8 mouse cellular contexts compared by ENCODE assay signal in the genomic region with DNA sequence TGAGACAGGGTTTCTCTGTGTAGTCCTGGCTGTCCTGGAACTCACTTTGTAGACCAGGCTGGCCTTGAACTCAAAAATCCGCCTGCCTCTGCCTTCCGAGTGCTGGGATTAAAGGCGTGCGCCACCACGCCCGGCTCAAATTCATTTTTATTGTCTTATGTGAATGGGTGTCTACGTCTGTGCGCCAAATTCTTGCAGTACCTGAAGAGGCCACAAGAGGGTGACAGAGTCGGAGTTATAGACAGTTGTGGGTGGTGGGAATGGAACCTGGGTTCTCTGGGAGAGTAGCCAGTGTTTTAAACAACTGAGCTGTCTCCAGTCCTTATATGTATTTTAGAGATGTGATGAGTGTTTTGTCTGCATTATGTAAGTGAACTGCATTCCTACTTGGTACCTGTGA. TPM values are rescaled to one million over a fixed set of nuclear protein-coding genes. Genes with fewer than 3 reads are reported as not detected.
DNase-seq lines count a peak whose midpoint lies in the region; ATAC-seq and TF ChIP-seq lines count a peak whose summit lies in the region.
"Not testable (repeated sequence)": the region's sequence is repeated elsewhere in the genome, so short reads cannot be mapped to it uniquely, and the experiment has no call there.

No protein-coding gene starts in this region.

- H3K27me3 ChIP-seq in cerebellum, adult 2 months (ENCODE audit: control insufficient read depth, insufficient read depth, low read length); forebrain, embryonic 10.5 days (ENCODE audit: poor library complexity, severe bottlenecking); hindbrain, postnatal 0 days (ENCODE audit: insufficient read depth, low read length); midbrain, embryonic 10.5 days (ENCODE audit: low read depth, poor library complexity, severe bottlenecking); stomach, postnatal 0 days (ENCODE audit: control insufficient read depth, insufficient read depth, low read length): not testable (repeated sequence)
- H3K27me3 ChIP-seq in limb, embryonic 10.5 days (ENCODE audit: low read depth, poor library complexity, severe bottlenecking) = peaks cover 29% of the 10 kb centered on the region; the same call in 1 of the 2 replicates

- H3K4me1 ChIP-seq in cerebellum, adult 2 months (ENCODE audit: control insufficient read depth, insufficient read depth, low read length); forebrain, embryonic 10.5 days; hindbrain, postnatal 0 days (ENCODE audit: insufficient read depth, low read length); limb, embryonic 10.5 days; midbrain, embryonic 10.5 days; stomach, postnatal 0 days (replicated peaks; ENCODE audit: control insufficient read depth, insufficient read depth): not testable (repeated sequence)

- DNase-seq in CD4-positive helper T cell, adult 2 months (ENCODE audit: low read depth, low spot score) = peak; percentile 35
- peak; percentile 81 for DNase-seq in ZHBTc4 (ENCODE audit: low read depth, low spot score)
- DNase-seq in cerebellum, adult 2 months = peak; percentile 1 to 17
- peak; percentile 18 for DNase-seq in forebrain, embryonic 10.5 days (ENCODE audit: extremely low spot score, low spot score)
- DNase-seq in hindbrain, postnatal 0 days (ENCODE audit: low spot score) = peak; percentile 2
- DNase-seq in limb, embryonic 10.5 days (ENCODE audit: low spot score) = peak; percentile 54
- DNase-seq in midbrain, embryonic 10.5 days (ENCODE audit: low spot score) = peak; percentile 34
- peak; percentile 19 for DNase-seq in stomach, postnatal 0 days (ENCODE audit: low spot score)

- ATAC-seq in hindbrain, postnatal 0 days; stomach, postnatal 0 days (ENCODE audit: low FRiP score, low TSS enrichment): not testable (repeated sequence)

- H3K4me3 ChIP-seq in cerebellum, adult 2 months (replicated peaks; ENCODE audit: insufficient read depth, low read depth, low read length); forebrain, embryonic 10.5 days; hindbrain, postnatal 0 days (ENCODE audit: low read length); limb, embryonic 10.5 days; midbrain, embryonic 10.5 days; stomach, postnatal 0 days (ENCODE audit: low read depth, low read length): not testable (repeated sequence)

- TF ChIP-seq POLR2A in cerebellum, adult 2 months (IDR thresholded peaks at IDR 0.05; ENCODE audit: borderline replicate concordance, insufficient read depth, low read length) = not testable (repeated sequence)

- WGBS in cerebellum, adult 2 months = 41% methylated on average over 9 of the region's 9 CpGs
- 49% methylated on average over 9 of the region's 9 CpGs for WGBS in forebrain, embryonic 10.5 days
- 51% methylated on average over 9 of the region's 9 CpGs for WGBS in hindbrain, postnatal 0 days
- WGBS in limb, embryonic 10.5 days = 43% methylated on average over 9 of the region's 9 CpGs
- WGBS in midbrain, embryonic 10.5 days = 41% methylated on average over 9 of the region's 9 CpGs
- WGBS in stomach, postnatal 0 days = 41% methylated on average over 9 of the region's 9 CpGs

- H3K36me3 ChIP-seq in forebrain, embryonic 10.5 days (replicated peaks); hindbrain, postnatal 0 days (ENCODE audit: insufficient read depth, low read length); limb, embryonic 10.5 days; midbrain, embryonic 10.5 days; stomach, postnatal 0 days (ENCODE audit: control insufficient read depth, insufficient read depth, low read length): not testable (repeated sequence)

- not testable (repeated sequence) for TF ChIP-seq EP300 in stomach, postnatal 0 days (optimal IDR thresholded peaks at IDR 0.05)

- H3K9ac ChIP-seq in hindbrain, postnatal 0 days (replicated peaks; ENCODE audit: low read length); stomach, postnatal 0 days (ENCODE audit: low read length): not testable (repeated sequence)

- H3K9me3 ChIP-seq in forebrain, embryonic 10.5 days; hindbrain, postnatal 0 days (ENCODE audit: low read length); limb, embryonic 10.5 days (replicated peaks); midbrain, embryonic 10.5 days (replicated peaks); stomach, postnatal 0 days (ENCODE audit: control insufficient read depth, low read length): not testable (repeated sequence)

- not testable (repeated sequence) for H3K27ac ChIP-seq in cerebellum, adult 2 months (ENCODE audit: insufficient read depth, low read length); forebrain, embryonic 10.5 days; hindbrain, postnatal 0 days; limb, embryonic 10.5 days; midbrain, embryonic 10.5 days (replicated peaks); stomach, postnatal 0 days (replicated peaks)

- TF ChIP-seq CTCF in cerebellum, adult 2 months (IDR thresholded peaks at IDR 0.05; ENCODE audit: borderline replicate concordance, insufficient read depth, low read depth, low read length) = peak; percentile 45; the same call in 1 of the 2 replicates
- TF ChIP-seq CTCF in hindbrain, postnatal 0 days (IDR thresholded peaks at IDR 0.05; ENCODE audit: low read depth) = peak; percentile 32; the same call in 1 of the 2 replicates
- peak; percentile 59 for TF ChIP-seq CTCF in stomach, postnatal 0 days (IDR thresholded peaks at IDR 0.05; ENCODE audit: low read depth)

- H3K4me2 ChIP-seq in hindbrain, postnatal 0 days (ENCODE audit: low read depth, low read length); stomach, postnatal 0 days (replicated peaks; ENCODE audit: low read depth): not testable (repeated sequence)

RNA-seq across cellular contexts. Expression of a gene that starts 26.2 kb away (rescaled TPM):
- polyA plus RNA-seq in cerebellum, adult 2 months (2012; rRNA removed) = 438 and 491 TPM in 2 replicates
- polyA plus RNA-seq in forebrain, embryonic 10.5 days (2016; fragmentation: Nextera tagmentation; extraction: Ambion mirVana) = 716 and 744 TPM in 2 replicates
- 649 and 725 TPM in 2 replicates for total RNA-seq in hindbrain, postnatal 0 days (2014; rRNA removed)
- polyA plus RNA-seq in hindbrain, postnatal 0 days (2015; fragmentation: Nextera tagmentation; extraction: Ambion mirVana) = 376 and 394 TPM in 2 replicates
- 679 and 777 TPM in 2 replicates for polyA plus RNA-seq in limb, embryonic 10.5 days (2016; fragmentation: Nextera tagmentation; extraction: Ambion mirVana)
- 581 and 680 TPM in 2 replicates for polyA plus RNA-seq in midbrain, embryonic 10.5 days (2016; fragmentation: Nextera tagmentation; extraction: Ambion mirVana)
- 632 and 636 TPM in 2 replicates for polyA plus RNA-seq in stomach, postnatal 0 days (2015; fragmentation: Nextera tagmentation; extraction: Ambion mirVana)

RNA-seq across cellular contexts. Expression of a gene that starts 36.6 kb away (rescaled TPM):
- polyA plus RNA-seq in cerebellum, adult 2 months (2012; rRNA removed) = 11.4 and 13.2 TPM in 2 replicates
- polyA plus RNA-seq in forebrain, embryonic 10.5 days (2016; fragmentation: Nextera tagmentation; extraction: Ambion mirVana) = 24.4 and 25.0 TPM in 2 replicates
- total RNA-seq in hindbrain, postnatal 0 days (2014; rRNA removed) = 5.4 and 21.2 TPM in 2 replicates
- 18.2 and 20.5 TPM in 2 replicates for polyA plus RNA-seq in hindbrain, postnatal 0 days (2015; fragmentation: Nextera tagmentation; extraction: Ambion mirVana)
- 27.8 and 33.1 TPM in 2 replicates for polyA plus RNA-seq in limb, embryonic 10.5 days (2016; fragmentation: Nextera tagmentation; extraction: Ambion mirVana)
- polyA plus RNA-seq in midbrain, embryonic 10.5 days (2016; fragmentation: Nextera tagmentation; extraction: Ambion mirVana) = 9.4 and 12.5 TPM in 2 replicates
- polyA plus RNA-seq in stomach, postnatal 0 days (2015; fragmentation: Nextera tagmentation; extraction: Ambion mirVana) = 2.1 and 3.2 TPM in 2 replicates

RNA-seq across cellular contexts. Expression of a gene that starts 58.5 kb away (rescaled TPM):
- 0.08 and 0.10 TPM in 2 replicates for polyA plus RNA-seq in cerebellum, adult 2 months (2012; rRNA removed)
- 24.9 and 25.9 TPM in 2 replicates for polyA plus RNA-seq in forebrain, embryonic 10.5 days (2016; fragmentation: Nextera tagmentation; extraction: Ambion mirVana)
- 1.8 and 2.1 TPM in 2 replicates for total RNA-seq in hindbrain, postnatal 0 days (2014; rRNA removed)
- polyA plus RNA-seq in hindbrain, postnatal 0 days (2015; fragmentation: Nextera tagmentation; extraction: Ambion mirVana) = 0.90 and 1.3 TPM in 2 replicates
- polyA plus RNA-seq in limb, embryonic 10.5 days (2016; fragmentation: Nextera tagmentation; extraction: Ambion mirVana) = 22.7 and 23.7 TPM in 2 replicates
- polyA plus RNA-seq in midbrain, embryonic 10.5 days (2016; fragmentation: Nextera tagmentation; extraction: Ambion mirVana) = 21.2 and 22.9 TPM in 2 replicates
- polyA plus RNA-seq in stomach, postnatal 0 days (2015; fragmentation: Nextera tagmentation; extraction: Ambion mirVana) = 1.5 and 1.9 TPM in 2 replicates

Comparison
In these comparisons a context has a peak if more than half of its experiments do, and no peak if none do; other contexts are left out.
1. DNase-seq: peak in every context shown above with its lines; median percentile 81 in ZHBTc4; 54 in limb, embryonic 10.5 days; 35 in CD4-positive helper T cell, adult 2 months; 34 in midbrain, embryonic 10.5 days; 19 in stomach, postnatal 0 days; 18 in forebrain, embryonic 10.5 days; 9 in cerebellum, adult 2 months; 2 in hindbrain, postnatal 0 days.